Mouse (Mus musculus): ENCODE measurements around the gene Cntn5.

GRCm38 (mm10) chr9:10724191-10724590, 180.4 kb downstream of the Cntn5 start:
- TF ChIP-seq CTCF (IDR thresholded peaks at IDR 0.05; ENCODE audit: control insufficient read depth, insufficient read depth, insufficient read length) = no peak
- TF ChIP-seq USF1 (IDR thresholded peaks at IDR 0.05; ENCODE audit: low read depth) = no peak
- TF ChIP-seq CEBPB (IDR thresholded peaks at IDR 0.05; ENCODE audit: low read depth) = no peak
- TF ChIP-seq MAX (IDR thresholded peaks at IDR 0.05) = no peak
- TF ChIP-seq MYOD1 (IDR thresholded peaks at IDR 0.05; ENCODE audit: control insufficient read depth, insufficient read length, low read depth) = no peak
- no peak for TF ChIP-seq MYOG (IDR thresholded peaks at IDR 0.05; ENCODE audit: control insufficient read depth, extremely low read depth, insufficient read length)

Data from C2C12 (cell line).